Mouse (Mus musculus) forelimb bud, embryonic 11.5 days (tissue): ENCODE measurements around the gene Abca12.

Source experiments
- DNase-seq: peaks from one replicate; pipeline ENCODE4 v3.0.0-alpha.2; 2012; ENCODE audit warnings: low read depth, low spot score

Gene Abca12

DNA sequence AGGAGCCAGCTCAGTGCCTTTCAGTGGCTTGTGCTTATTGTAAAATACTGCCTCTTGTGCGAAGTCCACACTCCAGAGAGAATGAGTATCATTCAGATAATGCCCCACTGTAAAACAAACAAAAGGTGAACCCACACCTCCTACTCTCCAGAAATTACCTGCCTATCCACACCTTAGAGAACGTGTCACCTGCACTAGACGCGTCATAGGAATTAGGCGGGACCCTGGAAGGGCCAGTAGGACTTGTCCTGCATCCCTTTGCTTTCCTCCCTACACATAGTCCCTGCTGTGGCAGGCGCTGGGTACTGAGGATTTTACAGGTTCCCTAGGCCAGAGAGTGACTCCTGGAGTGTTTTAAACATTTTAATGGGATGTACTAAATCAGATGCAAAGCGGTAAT lies at the start of gene Abca12:
Abca12 (minus strand) TSS at position 101 of the 400 bp plus-strand sequence.
- DNase-seq, result no peak

DNA sequence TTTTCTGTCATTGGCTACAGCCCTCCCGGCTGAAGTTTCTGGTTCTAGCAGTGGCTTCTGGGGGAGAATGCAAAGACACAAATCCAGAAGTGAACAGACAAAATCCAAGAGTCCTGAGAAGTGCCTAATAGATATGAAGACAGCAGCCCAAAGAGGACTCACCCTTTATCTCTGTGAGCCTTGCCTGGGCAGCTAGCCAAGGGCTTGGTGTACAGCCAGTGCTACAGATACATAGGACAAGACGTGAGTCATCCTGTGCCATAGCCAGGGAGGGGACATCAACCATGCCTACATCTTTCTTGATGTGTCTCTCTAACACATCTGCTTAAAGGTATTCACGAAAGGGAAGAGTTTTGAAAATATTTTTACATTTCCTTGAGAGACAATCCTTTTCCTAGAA lies 43.3 kb upstream of the Abca12 start:
- DNase-seq, result no peak

DNA sequence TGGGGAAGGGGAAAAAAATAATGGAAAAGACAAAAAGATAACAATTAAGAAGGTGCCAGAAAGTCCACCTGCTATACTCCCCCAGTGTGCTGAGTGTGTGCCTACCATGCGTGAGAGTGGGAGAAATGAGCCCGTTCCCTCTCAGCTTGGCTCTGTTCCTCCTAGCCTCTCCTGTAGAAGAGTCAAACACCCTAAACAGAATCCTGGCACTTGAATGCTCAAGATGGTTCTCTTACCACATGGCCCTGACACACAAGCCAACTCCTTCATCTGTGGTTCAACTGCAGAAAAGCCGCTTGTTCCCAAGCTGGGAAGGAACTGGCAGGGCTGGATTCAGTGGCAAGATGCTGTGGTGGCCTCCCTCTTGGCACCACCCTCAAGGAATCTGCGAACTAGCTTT lies 32.7 kb upstream of the Abca12 start:
- DNase-seq, result no peak

DNA sequence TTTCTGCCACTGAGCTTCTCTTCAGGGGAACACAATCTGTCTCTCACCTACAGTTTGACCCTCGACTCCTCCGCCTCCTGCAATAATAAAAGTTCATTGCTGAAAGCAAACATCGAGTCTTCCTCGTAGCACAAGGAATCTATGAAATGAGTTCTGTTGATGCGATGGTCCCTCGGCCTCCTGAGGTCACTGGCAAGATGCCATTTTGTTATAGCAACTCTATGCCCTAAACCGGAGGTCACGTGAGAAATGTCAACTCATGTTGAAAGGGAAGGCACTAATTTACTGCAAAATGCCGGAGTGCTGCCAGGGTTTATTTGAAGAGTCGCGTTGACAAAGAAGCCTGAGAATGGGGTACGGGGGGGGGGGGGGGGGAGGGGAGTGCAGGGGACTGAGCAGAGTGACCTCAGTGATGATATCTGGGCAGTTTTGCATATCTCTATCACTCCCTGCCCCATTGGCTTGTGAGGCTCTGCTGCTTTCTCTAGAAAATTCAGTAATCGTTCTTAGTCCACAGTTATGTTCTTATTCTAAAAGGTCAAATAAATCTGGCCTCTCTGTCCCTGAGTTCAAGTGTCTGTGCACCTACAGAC lies 7.1 kb upstream of the Abca12 start:
- no peak for DNase-seq

DNA sequence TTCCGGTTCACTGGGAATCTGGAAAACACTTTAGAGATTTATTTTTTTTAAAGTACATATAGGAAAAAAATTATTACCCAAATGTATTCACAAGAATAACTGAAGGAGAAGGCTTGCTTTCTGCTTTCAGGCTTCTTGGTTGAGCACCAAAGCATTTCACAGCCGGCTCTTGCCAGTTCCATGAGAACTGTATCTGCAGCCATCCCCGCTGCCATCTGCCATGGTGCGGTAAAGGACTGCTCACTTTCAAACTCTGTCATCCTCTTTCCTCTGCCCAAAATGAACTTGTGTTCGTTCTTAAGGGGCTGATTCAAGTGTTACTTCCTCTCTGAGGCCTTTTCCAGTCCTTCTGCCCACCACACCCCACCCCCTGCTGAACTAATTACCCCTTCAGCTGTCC lies 3.8 kb upstream of the Abca12 start:
- no peak for DNase-seq

DNA sequence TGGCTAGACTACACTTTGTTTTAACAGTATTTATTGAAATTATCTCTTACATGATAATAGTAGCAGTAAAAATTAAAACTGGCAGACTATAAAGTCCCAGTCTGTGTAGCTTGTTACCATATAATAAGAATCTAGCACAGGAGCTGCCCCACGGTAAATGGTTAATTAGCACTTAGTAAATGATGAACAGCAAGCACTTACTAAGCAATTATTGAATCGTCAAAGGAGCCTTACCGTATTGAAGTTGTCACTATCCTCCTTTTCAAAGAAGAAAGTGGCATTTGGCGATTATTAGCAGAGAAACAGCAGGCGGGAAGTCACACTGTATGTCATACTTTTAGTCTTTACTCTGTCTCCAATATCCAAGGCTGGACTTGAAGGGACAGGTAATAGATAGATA lies 3.2 kb upstream of the Abca12 start:
- no peak for DNase-seq

DNA sequence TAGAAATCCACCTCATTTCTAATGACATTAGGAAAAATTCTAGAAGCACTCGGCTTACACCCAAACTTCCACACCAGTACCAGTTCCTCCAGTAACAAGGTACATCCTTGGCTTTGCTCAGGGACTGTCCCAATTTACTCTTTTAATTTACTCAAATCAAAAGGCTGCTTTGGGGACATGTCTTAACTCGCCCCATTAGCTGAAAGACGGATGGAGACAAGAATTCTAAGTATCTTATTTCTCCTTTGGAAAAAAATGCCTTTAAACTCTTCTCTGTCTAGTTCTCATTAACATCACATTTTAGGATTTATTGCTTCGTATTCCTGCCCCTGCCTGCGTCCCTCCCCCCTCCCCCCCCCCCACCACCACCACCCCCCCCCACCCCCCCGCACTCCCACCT lies 626 bp downstream of the Abca12 start:
- DNase-seq, result no peak

DNA sequence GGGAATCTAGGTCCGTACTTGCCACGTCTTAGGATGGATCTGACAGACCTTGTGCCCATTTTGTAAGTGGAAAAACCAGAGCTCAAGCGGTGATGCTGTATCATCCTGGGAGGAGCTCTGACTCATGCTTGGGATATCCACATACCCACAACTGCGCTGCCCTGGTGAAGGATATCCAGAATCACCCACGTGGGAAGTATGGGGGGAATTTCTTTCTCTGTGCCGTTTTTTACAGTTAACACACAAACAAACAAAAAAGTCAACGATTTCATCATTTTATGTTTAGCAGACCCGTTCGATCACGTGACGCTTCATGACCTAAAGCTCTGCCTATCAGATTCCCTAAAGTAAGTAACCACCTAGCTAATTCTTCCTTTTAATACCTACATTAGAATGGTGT lies 1.6 kb downstream of the Abca12 start:
- DNase-seq, result no peak

DNA sequence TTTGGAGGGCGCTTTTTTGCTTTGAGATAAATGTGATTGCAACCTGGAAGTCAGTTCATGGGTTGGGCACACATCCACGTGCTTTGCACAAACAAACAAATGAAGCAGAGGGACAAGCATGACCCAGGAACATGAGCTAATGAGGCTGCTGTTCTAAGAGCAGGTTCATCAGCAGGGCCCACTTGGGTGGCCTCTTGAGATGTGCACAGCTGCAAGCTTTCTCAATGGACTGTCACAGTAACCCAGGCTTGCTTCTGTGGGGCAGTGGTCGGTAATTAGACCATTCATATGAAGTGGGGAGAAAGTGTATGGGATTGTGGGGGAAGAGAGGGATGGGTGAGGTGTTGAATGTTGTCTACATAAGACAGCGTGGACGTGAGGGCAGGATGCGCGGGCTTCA lies 7.0 kb downstream of the Abca12 start:
- no peak for DNase-seq

DNA sequence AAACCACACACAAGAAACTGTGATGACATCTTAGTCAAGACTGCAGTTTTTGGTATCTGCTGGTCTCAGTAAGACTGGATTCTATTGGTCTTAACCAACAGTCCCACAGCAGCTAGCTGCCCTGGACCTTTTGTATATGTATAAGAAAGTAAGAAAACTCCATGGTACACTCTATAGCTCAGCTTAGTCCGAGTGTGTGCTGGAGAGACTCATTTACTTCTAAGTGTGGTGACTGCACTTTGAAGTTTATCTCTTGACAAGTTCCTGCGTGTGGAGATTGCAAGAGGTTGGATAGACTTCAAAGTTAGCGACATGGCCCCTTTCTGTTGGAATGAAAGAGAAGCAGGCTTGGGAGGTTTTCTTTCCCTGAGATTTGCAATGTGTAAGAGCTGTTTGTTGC lies 17.1 kb downstream of the Abca12 start:
- DNase-seq, result no peak

DNA sequence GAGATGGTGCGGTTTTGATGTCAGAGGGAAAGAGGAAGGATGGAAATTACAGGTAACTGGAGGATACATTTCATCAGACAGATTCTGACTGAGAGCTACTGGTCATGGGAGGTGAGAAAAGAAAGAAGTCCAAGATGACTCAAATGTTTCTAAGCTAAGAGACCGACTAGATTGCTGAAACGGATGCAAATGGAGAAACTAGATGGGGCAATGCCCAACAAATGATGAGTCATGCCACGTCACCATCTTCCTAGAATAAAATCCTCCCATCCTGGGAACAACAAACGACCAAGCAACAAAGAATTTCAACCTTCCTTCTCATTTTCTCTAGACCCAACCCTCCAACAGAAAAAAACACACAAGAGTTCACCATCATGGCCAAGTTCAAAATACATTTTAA lies 18.6 kb downstream of the Abca12 start:
- DNase-seq, result no peak

DNA sequence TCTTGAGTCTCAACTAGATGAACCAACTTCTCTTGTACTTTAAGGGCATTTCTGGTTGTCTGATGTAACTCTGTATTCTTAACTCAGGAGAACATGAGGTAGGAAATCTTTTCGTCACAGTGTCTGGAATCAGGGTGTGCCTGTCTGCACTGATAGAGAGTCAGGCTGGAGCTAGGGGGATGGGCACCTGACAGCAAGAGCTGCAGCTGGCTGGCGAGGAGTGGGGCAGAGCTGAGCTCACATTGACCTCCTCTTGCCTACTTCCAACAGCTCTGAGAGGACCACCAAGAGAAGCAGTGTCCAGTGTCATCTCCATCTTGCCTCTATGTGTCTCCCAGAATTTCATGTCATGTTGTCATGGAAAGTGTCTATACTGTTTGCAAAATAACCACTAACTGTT lies 20.5 kb downstream of the Abca12 start:
- DNase-seq, result no peak

DNA sequence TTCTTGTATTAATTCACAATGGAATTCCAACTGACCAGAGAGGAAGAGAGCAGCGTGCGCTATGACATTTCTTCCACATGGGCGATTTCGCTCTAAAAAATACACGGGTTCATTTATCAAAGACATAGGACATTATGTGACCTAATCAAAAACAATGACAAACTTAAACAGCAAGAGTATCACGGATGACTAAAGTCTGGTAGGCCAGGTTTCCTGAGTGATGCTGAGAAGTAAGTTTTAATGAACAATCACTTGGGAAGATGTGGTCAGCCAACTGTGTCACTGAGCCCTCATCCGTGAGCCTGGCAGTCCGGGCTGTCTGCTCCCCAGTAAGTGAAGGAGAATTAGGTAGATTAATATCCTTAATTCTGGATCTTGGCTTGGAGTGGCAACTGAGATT lies 21.2 kb downstream of the Abca12 start:
- DNase-seq, result no peak

DNA sequence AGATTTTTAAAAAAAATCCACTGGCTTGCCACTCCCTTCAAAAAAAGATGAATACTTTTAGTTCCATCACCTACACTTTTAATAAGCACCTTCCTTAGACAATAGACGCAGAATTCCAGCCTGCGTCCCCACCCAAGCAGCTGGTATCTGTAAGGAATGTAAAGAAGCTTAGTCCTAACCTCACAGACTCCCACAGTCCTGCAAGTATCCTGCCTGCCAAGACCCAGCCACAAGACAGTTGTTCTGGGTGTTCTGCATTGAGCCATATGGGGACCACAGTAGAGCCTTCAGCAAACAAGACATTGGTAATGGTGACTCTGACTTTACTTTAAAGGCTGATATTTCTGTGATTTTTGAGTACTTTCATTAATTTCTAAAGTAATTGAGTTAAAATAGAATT lies 22.2 kb downstream of the Abca12 start:
- no peak for DNase-seq

DNA sequence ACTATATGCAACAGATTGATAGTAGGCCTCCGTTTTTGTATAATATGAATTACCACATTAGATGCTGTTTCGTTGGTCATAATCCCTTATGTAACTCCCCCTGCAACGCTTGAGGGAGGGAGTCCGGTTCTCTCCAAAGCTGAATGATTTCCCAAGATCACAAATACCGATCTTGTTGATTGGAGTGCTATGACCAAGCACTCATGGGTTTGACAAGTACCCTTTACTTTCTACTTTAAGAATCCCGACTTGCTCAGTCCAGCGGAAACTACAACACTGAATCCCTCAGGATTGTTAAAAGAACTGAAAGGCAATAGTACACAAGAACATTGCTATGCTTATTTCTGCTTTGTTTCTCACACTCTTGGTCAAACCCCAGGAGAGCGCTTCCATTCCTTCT lies 28.1 kb downstream of the Abca12 start:
- no peak for DNase-seq

DNA sequence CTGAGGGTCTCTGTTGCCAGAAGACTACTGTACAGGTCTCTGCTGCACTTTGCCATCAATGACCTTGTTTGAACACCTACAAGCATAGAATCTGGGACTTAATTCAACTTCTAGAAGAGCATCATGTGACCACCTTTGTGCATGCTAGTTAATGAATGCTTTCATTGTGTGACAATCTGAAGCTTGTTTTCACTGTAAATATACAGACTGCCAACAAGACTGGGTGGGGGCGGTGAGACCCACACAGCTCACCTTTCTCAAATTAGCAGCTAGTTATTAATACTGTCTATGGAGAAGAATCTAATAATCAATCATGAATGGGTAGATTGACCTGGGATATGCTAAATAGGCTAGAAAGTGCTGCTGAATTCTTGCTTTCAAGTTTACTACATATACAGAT lies 30.6 kb downstream of the Abca12 start:
- DNase-seq, result no peak

DNA sequence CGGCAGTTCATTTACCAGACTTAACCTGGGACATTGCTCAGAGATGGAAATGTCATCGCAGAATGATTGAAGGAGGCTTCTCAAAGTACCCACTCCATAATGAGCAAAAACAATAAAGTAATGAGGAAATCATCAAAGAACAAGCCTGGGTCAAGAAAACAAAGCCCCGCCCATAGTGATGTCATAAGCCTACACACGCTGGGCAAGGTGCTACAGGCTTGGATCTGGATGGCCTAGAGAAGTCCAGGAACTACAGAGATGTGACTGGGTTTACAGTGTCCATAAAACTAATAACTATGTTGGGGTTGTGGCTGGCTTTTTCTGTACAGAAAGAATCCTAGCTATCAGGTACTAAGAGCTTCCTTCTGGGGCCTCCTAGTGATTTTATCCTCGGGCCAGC lies 41.6 kb downstream of the Abca12 start:
- DNase-seq, result no peak

DNA sequence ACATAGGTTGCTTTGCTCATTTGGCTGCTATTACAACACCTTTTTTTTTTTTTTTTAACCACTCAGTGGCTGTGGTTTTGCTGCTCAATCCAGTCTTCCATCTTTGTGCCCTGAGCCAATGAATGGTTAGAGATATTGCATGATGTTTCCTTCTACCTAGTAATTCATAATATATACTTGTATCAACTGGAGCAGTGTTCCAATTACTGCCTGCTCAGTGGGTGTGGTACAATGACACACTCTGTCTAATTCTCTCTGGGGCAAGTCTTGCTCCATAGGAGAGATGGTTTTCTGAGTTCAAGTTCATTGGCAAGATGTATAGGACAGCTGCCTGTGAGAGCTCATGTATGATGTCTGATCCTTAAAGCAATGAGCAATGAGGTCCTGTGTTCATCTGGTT lies 44.4 kb downstream of the Abca12 start:
- no peak for DNase-seq

DNA sequence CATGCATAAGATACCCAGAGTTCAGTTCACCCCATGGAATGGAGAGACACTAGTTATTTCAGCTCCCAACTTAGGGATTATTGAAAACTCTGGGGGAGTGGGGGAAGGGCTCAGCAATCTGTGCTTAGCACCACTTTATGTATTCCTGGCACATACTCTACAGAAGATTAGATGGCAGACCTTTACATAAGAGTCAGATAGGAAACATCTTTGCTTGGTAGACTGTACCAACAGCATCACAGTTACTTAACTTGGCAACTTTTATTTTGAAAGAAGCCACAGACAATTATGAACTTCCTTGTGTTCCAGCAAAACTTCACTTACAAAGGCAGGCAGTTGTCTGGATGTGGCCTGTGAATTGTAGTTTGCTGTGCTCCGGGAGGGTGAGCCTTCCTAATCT lies 46.9 kb downstream of the Abca12 start:
- no peak for DNase-seq

DNA sequence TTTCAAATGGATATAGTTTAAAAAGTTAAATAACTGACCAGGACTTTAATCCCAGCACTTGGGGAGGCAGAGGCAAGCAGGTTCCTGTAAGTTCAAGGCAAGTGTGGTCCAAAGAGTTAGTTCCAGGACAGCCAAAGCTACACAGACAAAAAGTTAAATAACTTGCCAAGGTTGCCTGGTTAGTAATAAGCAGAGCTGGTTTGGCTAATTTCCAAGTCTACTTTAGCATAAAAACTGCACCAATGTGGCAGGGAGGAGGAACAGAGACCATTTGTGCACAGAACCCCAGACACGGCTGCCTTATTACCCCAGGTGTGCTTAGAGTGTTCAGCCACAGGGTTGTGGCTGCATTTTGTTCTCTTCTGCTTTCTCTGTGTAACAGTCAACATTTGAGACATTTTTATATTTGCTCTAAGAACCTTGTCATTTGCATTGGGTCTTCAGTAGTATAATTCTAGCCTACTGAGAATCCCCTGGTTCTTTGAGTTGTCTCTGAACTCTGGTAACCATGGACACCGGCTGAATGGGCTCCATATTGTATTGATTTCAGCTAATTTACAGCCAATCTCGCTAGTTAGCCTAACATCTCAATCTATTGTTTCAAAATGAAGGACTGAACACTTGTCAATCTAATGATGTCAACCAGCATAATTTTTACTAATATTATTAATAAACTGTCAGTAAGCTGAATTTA lies 71.7 kb downstream of the Abca12 start:
- DNase-seq, result no peak

DNA sequence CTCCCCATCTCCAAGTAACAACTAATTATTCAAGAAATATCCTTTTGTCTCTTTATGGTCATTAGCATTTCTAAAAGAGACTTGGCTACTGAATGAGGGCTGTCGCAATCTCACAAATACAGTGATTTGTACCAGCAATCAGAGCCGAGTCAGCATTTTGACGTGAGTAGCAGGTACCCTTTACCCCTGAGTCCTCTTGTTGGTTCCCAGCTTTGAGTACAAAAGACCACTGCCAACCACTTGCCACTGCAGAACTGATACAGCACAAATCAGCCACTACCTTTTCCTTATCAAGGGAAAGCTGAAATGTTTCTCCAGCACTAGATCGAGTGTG lies 72.5 kb downstream of the Abca12 start:
- DNase-seq, result no peak

DNA sequence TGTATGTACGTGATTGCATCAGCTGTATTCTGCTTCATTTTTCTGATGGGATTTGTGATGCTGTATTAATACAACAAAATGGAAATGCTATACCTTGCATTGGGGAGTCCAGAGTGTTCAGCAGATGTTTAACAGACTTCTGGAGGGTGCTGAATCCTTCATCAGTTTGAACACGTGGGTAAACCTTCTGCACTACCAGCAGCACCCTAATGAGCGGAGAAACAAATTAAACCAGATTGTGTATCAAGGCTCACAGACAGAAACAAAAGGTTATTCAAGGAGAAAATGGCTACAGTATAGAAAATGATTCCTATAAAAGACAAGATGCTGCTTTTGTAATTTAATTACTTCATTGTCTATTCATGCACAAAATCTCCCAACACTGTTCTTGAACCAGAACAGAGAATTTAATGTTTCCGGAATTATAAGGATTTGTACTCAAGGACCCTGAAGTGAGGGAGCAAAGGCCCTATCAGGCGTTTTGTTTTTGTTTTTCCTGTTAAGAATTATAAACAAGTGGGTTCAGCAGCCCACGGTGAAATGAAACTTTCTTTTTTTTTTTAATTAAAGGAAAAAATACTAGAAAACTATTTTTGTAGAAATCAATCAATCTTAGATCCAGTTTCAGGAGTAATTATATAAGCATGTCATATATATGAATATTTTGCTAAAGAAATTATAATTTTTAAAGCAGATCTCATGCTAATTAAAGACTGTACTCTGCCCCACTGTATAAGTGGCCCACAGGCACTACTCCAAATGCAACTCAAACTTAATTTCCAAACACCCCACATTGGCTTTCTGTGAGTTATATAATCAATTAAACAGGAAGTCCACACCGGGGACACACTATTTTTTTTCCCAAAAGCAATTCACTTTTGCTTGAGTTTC lies 73.1 kb downstream of the Abca12 start:
- no peak for DNase-seq
